Mouse (Mus musculus) heart, embryonic 12.5 days (tissue): ENCODE measurements around the gene Ndrg4. TPM values are rescaled to one million over a fixed set of nuclear protein-coding genes. Genes with fewer than 3 reads are reported as not detected.
A peak's percentile ranks its signal among the peaks of the same experiment; 100 is the strongest.

Source experiments
- ATAC-seq: fragments of 200-750 bp; cut with Nextera tagmentation; 2 replicates; pipeline ENCODE4 v1.8.0; 2017; ENCODE audit warnings: moderate TSS enrichment, moderate library complexity; ENCODE audit not compliant: insufficient number of reproducible peaks, low FRiP score
- H3K27ac ChIP-seq: fragments of 300-500 bp; sonication (generic); 2 replicates; pipeline ENCODE4 v1.5.1; 2016; ENCODE audit warnings: mild to moderate bottlenecking, moderate library complexity; ENCODE audit not compliant: poor library complexity, severe bottlenecking
- H3K27me3 ChIP-seq: fragments of 300-500 bp; sonication (generic); replicated peaks from 2 replicates; pipeline ENCODE4 v1.6.1; 2016; ENCODE audit warnings: mild to moderate bottlenecking, moderate library complexity
- H3K36me3 ChIP-seq: fragments of 300-500 bp; sonication (generic); 2 replicates; pipeline ENCODE4 v1.6.1; 2016; ENCODE audit warnings: mild to moderate bottlenecking, moderate library complexity
- H3K4me1 ChIP-seq: fragments of 300-500 bp; sonication (generic); replicated peaks from 2 replicates; pipeline ENCODE4 v1.6.1; 2016; ENCODE audit warnings: mild to moderate bottlenecking
- H3K4me2 ChIP-seq: fragments of 300-500 bp; sonication (generic); 2 replicates; pipeline ENCODE4 v1.6.1; 2016; ENCODE audit warnings: mild to moderate bottlenecking, moderate library complexity
- H3K4me3 ChIP-seq: fragments of 300-500 bp; sonication (generic); 2 replicates; pipeline ENCODE4 v1.5.1; 2016; ENCODE audit warnings: mild to moderate bottlenecking
- H3K9ac ChIP-seq: fragments of 300-500 bp; sonication (generic); 2 replicates; pipeline ENCODE4 v1.6.1; 2016; ENCODE audit warnings: mild to moderate bottlenecking, moderate library complexity
- H3K9me3 ChIP-seq: fragments of 300-500 bp; sonication (generic); replicated peaks from 2 replicates; pipeline ENCODE4 v1.6.1; 2016; ENCODE audit warnings: mild to moderate bottlenecking, moderate library complexity
- WGBS: fragments of 180-500 bp; shearing (Covaris S2); methylation state at CpG from one replicate; pipeline ENCODE4 v1.1.7; 2016; 5-methylcytosine and 5-hydroxymethylcytosine counted together
- polyA plus RNA-seq: library from polyadenylated mRNA; unstranded; fragments of >200 nt; fragmentation: Nextera tagmentation; extraction: Ambion mirVana; gene quantifications from 2 replicates; pipeline ENCODE4 v1.2.1, GENCODE M21; 2016

Ndrg4 gene
- polyA plus RNA-seq, 1 experiment from 2014 or later, result 309 TPM

- peaks cover 45% of the 10 kb centered on the region for H3K36me3 ChIP-seq
- ATAC-seq, result no peak
- peak overlapping the region; percentile 91; the same call in 1 of the 2 replicates for H3K27ac ChIP-seq
- H3K4me3 ChIP-seq, result peak overlapping the region; percentile 84
- peak overlapping the region; percentile 91 for H3K9ac ChIP-seq
- peaks cover 12% of the 10 kb centered on the region for H3K27me3 ChIP-seq
- 87% methylated on average over 3 of the region's 3 CpGs for WGBS
- H3K9me3 ChIP-seq, result no peaks in the 10 kb centered on the region
- peaks cover 38% of the 10 kb centered on the region for H3K4me1 ChIP-seq
- peak overlapping the region; percentile 85 for H3K4me2 ChIP-seq
Observed at GRCm38 (mm10) chr8:95704538-95704937, 27.8 kb downstream of the Ndrg4 start.

GRCm38 (mm10) chr8:95709579-95709978 is 32.8 kb downstream of the Ndrg4 start:
- no peak for ATAC-seq
- H3K36me3 ChIP-seq, result peaks cover 93% of the 10 kb centered on the region
- no peak overlapping the region for H3K4me2 ChIP-seq
- H3K9ac ChIP-seq, result no peak overlapping the region
- no peak overlapping the region for H3K27ac ChIP-seq
- 81% methylated on average over 7 of the region's 7 CpGs for WGBS
- no peaks in the 10 kb centered on the region for H3K27me3 ChIP-seq
- H3K9me3 ChIP-seq, result no peaks in the 10 kb centered on the region
- no peak overlapping the region for H3K4me3 ChIP-seq
- H3K4me1 ChIP-seq, result peaks cover 39% of the 10 kb centered on the region

GRCm38 (mm10) chr8:95711029-95711428 is 34.2 kb downstream of the Ndrg4 start:
- H3K9ac ChIP-seq, result no peak overlapping the region
- no peaks in the 10 kb centered on the region for H3K27me3 ChIP-seq
- H3K4me3 ChIP-seq, result no peak overlapping the region
- no peak for ATAC-seq
- peak overlapping the region; percentile 62; the same call in 1 of the 2 replicates for H3K27ac ChIP-seq
- peaks cover 33% of the 10 kb centered on the region for H3K4me1 ChIP-seq
- H3K4me2 ChIP-seq, result no peak overlapping the region
- H3K9me3 ChIP-seq, result no peaks in the 10 kb centered on the region
- WGBS, result 48% methylated on average over 3 of the region's 3 CpGs
- peaks cover 83% of the 10 kb centered on the region for H3K36me3 ChIP-seq

- no peaks in the 10 kb centered on the region for H3K9me3 ChIP-seq
- H3K27me3 ChIP-seq, result no peaks in the 10 kb centered on the region
- H3K9ac ChIP-seq, result no peak overlapping the region
- H3K4me3 ChIP-seq, result no peak overlapping the region
- no peak overlapping the region for H3K4me2 ChIP-seq
- no peak for ATAC-seq
- peaks cover 74% of the 10 kb centered on the region for H3K36me3 ChIP-seq
- H3K4me1 ChIP-seq, result peaks cover 45% of the 10 kb centered on the region
- no peak overlapping the region; the same call in 1 of the 2 replicates for H3K27ac ChIP-seq
- WGBS, result 80% methylated on average over 9 of the region's 9 CpGs
Observed at GRCm38 (mm10) chr8:95712395-95712794, 35.6 kb downstream of the Ndrg4 start.

DNA sequence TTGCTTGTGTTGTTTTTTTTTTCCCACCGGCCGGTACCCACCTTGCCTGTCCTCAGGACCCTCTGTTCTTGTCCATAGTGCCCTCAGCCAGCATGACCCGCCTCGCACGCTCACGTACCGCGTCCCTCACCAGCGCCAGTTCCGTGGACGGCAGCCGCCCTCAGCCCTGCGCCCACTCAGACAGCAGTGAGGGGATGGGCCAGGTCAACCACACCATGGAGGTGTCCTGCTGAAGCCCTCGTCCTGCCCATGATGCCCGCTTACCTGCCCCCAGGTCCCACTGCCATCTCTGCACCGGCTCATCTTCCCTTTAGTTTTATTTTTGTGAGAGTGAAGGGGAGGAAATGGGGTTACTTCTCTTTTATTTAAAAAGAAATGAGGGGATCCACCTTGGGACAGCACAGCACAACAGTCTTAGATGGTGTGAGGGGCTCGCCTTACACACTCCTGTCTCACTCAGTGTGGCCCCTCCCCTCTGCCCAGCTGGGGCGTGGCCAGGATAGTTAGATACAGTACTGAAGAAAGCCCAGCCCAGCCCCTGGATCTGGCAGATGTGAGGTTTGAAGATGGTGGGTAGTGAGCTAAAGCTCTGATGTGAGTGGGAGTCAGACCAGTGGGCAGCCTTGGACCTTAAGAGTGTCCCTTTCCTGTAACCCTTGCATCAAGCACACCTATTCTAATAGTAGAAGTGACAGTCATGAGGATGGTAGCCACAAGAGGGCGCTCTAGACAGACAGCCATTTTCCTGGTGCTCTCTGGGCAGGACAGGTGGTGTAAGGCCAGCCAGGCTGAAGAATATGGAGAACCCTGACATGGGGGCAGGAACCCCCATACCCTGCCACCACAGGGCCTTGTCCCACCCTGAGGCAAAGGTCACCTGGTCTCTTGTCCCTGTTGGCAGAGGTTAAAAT is 36.6 kb downstream of the Ndrg4 start:
- ATAC-seq, result no peak
- Histone ChIP-seq H3K36me3 (peaks cover 74% of the 10 kb centered on the region), H3K9me3 (no peaks in the 10 kb centered on the region), H3K4me2 (no peak overlapping the region), H3K27ac (no peak overlapping the region), H3K27me3 (no peaks in the 10 kb centered on the region), H3K9ac (no peak overlapping the region), H3K4me3 (no peak overlapping the region), H3K4me1 (peaks cover 45% of the 10 kb centered on the region)
- 76% methylated on average over 19 of the region's 19 CpGs for WGBS

GRCm38 (mm10) chr8:95714367-95714766 is 37.6 kb downstream of the Ndrg4 start:
- H3K4me1 ChIP-seq, result peaks cover 37% of the 10 kb centered on the region
- WGBS, result 84% methylated on average over 4 of the region's 4 CpGs
- H3K9me3 ChIP-seq, result no peaks in the 10 kb centered on the region
- no peak overlapping the region for H3K9ac ChIP-seq
- H3K4me2 ChIP-seq, result no peak overlapping the region
- no peak overlapping the region for H3K27ac ChIP-seq
- ATAC-seq, result no peak
- peaks cover 74% of the 10 kb centered on the region for H3K36me3 ChIP-seq
- no peak overlapping the region for H3K4me3 ChIP-seq
- H3K27me3 ChIP-seq, result no peaks in the 10 kb centered on the region

DNA sequence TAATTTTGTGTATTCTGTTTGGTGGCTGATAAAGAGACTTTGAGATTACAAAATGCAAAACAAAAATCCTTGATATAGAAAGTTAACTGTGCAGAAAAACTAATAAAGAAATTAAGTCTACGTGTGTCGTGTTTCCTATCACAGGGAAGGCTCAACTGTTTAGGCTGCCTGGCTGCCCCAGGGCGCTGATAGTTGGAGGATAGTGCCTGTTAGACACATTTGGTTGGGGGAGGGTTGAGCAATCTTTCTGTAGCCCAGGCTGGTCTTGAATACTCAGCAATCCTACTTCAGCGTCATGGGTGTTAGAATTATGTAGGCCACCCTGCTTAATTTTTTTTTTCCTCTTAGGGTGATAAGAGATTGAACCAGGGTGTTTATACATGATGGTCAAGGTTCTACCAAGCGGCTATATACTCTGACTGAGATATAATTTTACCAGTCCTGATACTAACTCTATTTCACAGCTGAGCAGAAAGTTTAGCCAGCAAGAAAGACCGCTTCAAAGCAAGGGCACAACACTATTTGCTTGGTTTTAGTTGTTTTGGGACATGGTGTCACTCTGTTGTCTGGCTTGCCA is 38.1 kb downstream of the Ndrg4 start:
- Histone ChIP-seq H3K4me1 (peaks cover 31% of the 10 kb centered on the region), H3K27me3 (no peaks in the 10 kb centered on the region), H3K27ac (peak overlapping the region; percentile 72; the same call in 1 of the 2 replicates), H3K9me3 (no peaks in the 10 kb centered on the region), H3K4me3 (peak overlapping the region; percentile 83), H3K36me3 (peaks cover 74% of the 10 kb centered on the region), H3K9ac (peak overlapping the region; percentile 90; the same call in 1 of the 2 replicates), H3K4me2 (peak overlapping the region; percentile 79)
- ATAC-seq, result no peak
- 65% methylated on average over 6 of the region's 6 CpGs for WGBS

DNA sequence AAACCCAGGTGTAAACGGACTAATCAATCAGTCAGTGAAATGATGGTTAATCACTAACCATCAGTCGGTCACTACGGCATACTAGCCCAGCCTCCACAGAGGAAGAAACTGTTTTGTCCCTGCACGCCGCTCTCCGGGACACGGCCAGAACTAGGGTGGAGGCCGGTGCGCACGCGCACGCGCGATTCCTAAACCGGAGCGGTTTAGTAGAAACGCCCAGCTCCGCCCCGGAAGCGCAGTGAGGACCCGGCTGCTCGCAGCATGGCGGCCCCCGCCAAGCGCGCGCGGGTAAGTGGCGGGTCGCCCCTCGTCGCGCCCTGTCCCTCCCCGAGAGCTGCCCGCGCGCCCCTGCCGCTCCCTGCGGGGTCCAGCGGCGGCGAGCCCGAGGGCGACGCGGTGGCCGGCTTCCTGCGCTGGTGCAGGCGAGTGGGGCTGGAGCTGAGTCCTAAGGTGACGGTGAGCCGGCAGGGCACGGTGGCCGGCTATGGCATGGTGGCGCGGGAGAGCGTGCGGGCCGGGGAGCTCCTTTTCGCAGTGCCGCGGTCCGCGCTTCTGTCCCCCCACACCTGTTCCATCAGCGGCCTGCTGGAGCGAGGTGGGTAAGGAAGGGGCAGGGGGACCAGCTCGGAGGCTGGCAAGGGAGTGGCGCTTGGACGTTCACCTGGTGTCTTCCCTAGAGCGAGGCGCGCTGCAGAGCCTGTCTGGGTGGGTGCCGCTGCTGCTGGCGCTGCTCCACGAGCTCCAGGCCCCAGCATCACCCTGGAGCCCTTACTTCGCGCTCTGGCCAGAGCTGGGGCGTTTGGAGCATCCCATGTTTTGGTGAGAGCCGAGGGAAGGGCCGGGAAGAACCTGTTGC is 39.1 kb downstream of the Ndrg4 start, which contains the start of gene Setd6:
Setd6 (plus strand) TSS at position 206 of the 856 bp plus-strand sequence.
- Histone ChIP-seq H3K9ac (peak within 1 kb of the TSS; percentile 90), H3K4me3 (peak within 1 kb of the TSS; percentile 83), H3K36me3 (peaks cover 72% of the 10 kb centered on the region), H3K4me2 (peak within 1 kb of the TSS; percentile 79), H3K9me3 (no peaks in the 10 kb centered on the region), H3K27me3 (no peaks in the 10 kb centered on the region), H3K27ac (peak within 1 kb of the TSS; percentile 72), H3K4me1 (peaks cover 21% of the 10 kb centered on the region)
- WGBS, result under 1% methylated on average over 78 of the region's 79 CpGs
- ATAC-seq, result peak; percentile 84

- WGBS, result 18% methylated on average over 21 of the region's 21 CpGs
- peaks cover 70% of the 10 kb centered on the region for H3K36me3 ChIP-seq
- H3K4me2 ChIP-seq, result peak overlapping the region; percentile 79
- H3K27me3 ChIP-seq, result no peaks in the 10 kb centered on the region
- ATAC-seq, result no peak
- no peaks in the 10 kb centered on the region for H3K9me3 ChIP-seq
- peak overlapping the region; percentile 72 for H3K27ac ChIP-seq
- peaks cover 18% of the 10 kb centered on the region for H3K4me1 ChIP-seq
- peak overlapping the region; percentile 83 for H3K4me3 ChIP-seq
- H3K9ac ChIP-seq, result peak overlapping the region; percentile 90
Observed at GRCm38 (mm10) chr8:95716546-95717335, 40.0 kb downstream of the Ndrg4 start.

DNA sequence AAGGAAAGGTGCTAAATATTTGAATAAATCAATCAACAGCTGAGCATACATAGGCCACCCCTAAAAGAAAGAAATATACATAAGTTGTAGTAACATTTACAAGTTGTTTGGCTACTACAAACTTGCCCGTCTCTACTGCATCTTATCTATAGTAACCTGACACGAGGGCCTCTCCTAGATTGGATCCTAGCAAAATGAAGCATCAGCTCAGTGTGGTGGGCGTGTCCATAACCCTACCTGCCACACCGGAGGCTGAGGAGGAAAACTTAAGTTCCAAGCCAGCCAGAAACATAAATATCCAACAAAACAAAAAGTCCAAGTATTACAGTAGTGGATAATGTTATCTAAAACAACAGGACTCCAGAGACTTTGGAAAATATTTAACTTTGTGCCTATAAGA is 50.8 kb downstream of the Ndrg4 start:
- Histone ChIP-seq H3K9ac (no peak overlapping the region), H3K27me3 (no peaks in the 10 kb centered on the region), H3K9me3 (no peaks in the 10 kb centered on the region), H3K36me3 (peaks cover 86% of the 10 kb centered on the region), H3K4me2 (no peak overlapping the region), H3K4me3 (no peak overlapping the region), H3K4me1 (no peaks in the 10 kb centered on the region), H3K27ac (no peak overlapping the region)
- 66% methylated on average over 4 of the region's 4 CpGs for WGBS
- ATAC-seq, result no peak
